Mouse (Mus musculus): Measurements from ENCODE around the gene Dhx37. TPM values are rescaled to one million over a fixed set of nuclear protein-coding genes. Genes with fewer than 3 reads are reported as not detected.
"Not testable (repeated sequence)": the region's sequence is repeated elsewhere in the genome, so short reads cannot be mapped to it uniquely, and the experiment has no call there.

Dhx37 gene
- polyA plus RNA-seq, 1 experiment from 2014 or later, result 13.3 TPM

DNA sequence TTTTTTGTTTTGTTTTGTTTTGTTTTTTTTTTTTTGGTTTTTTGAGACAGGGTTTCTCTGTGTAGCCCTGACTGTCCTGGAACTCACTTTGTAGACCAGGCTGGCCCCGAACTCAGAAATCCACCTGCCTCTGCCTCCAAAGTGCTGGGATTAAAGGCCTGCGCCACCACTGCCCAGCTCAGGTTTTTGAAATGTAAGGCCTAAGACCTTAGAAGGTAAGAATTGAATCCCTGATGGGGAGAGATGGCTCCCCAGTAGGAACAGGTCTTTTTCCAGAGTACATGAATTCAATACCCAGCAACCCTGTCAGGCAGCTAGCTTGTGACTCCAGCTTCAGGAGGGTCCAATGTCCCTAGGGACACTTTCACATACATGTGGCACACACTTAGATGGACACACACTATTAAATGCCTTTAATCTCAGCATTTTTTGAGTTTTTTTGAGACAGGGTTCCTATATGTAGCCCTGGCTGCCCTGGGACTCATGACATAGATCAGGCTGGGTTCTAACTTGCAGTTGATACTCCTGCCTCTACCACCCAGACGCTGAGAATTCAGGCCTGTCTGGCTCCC, 42.9 kb downstream of the Dhx37 start:
- H3K4me2 ChIP-seq, result no peak overlapping the region
- peak overlapping the region; percentile 100 for H3K27ac ChIP-seq (ENCODE audit: low read depth)
- no peak for DNase-seq
- H3K9me3 ChIP-seq (ENCODE audit: low read depth, low read length), result no peaks in the 10 kb centered on the region
- WGBS, result 84% methylated on average over 3 of the region's 3 CpGs
- no peak for ATAC-seq (ENCODE audit: insufficient read depth)
- H3K9ac ChIP-seq, result no peak overlapping the region
- H3K36me3 ChIP-seq (ENCODE audit: insufficient read depth), result peaks cover 9% of the 10 kb centered on the region
- no peaks in the 10 kb centered on the region for H3K27me3 ChIP-seq (ENCODE audit: insufficient read depth, low read length)
- H3K4me3 ChIP-seq (ENCODE audit: low read depth, low read length), result no peak overlapping the region
- no peak for TF ChIP-seq CTCF (IDR thresholded peaks at IDR 0.05; ENCODE audit: low read depth)
- peaks cover 16% of the 10 kb centered on the region for H3K4me1 ChIP-seq (ENCODE audit: insufficient read depth)

DNA sequence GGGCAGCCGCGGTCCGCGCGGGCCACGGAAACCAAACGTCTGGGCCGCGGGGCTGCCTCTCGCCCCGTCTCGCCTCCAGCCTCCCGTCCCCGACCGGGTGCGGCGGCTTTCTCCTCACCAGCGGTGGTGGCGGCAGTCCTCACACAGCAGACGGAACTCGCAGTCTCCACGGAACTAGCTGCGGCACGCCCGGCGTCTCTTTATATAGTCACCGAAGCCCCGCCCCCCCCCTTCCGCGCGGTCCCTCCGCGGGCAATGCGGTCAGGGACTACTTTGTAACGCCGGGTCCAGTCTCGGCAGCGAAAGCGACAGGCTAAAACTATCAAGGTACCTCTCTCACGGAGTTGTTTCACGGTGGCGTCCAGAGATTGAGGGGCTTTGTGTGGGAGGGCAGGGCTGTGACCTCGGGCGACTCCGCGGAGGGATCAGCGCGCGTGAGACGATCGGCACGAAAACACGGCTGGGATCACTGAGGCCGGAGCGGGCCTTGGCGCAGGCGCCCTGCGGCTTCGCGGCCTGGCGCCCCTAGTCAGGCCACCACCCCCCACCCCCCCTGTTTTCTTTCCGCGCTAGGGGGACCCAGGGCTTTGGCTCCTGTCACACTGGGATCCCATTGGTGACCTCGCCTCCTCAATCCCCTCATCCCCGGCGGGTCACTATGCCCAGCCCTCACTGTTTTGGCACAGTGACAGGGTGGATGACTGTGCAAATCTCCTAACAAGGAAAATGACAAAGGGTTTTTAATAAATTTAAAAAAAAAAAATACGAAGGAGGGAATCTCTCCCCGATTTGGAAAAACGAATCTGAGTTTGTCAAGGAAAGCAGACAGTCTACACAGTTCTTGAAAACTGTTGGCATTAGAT, 44.1 kb downstream of the Dhx37 start, which contains the start of gene Ubc:
Gene Ubc (minus strand): TSS at position 624 of the 863 bp plus-strand sequence.
- peak within 1 kb of the TSS; percentile 99 for H3K9ac ChIP-seq
- peak within 1 kb of the TSS; percentile 80 for H3K4me2 ChIP-seq
- peak within 1 kb of the TSS; percentile 100 for H3K27ac ChIP-seq (ENCODE audit: low read depth)
- peaks cover 21% of the 10 kb centered on the region for H3K36me3 ChIP-seq (ENCODE audit: insufficient read depth)
- no peaks in the 10 kb centered on the region for H3K27me3 ChIP-seq (ENCODE audit: insufficient read depth, low read length)
- peak; percentile 94 for DNase-seq
- no peaks in the 10 kb centered on the region for H3K9me3 ChIP-seq (ENCODE audit: low read depth, low read length)
- H3K4me1 ChIP-seq (ENCODE audit: insufficient read depth), result peaks cover 16% of the 10 kb centered on the region
- no peak for TF ChIP-seq CTCF (IDR thresholded peaks at IDR 0.05; ENCODE audit: low read depth)
- ATAC-seq (ENCODE audit: insufficient read depth), result peak; percentile 59
- H3K4me3 ChIP-seq (ENCODE audit: low read depth, low read length), result peak within 1 kb of the TSS; percentile 100
- WGBS, result under 1% methylated on average over 69 of the region's 69 CpGs

DNA sequence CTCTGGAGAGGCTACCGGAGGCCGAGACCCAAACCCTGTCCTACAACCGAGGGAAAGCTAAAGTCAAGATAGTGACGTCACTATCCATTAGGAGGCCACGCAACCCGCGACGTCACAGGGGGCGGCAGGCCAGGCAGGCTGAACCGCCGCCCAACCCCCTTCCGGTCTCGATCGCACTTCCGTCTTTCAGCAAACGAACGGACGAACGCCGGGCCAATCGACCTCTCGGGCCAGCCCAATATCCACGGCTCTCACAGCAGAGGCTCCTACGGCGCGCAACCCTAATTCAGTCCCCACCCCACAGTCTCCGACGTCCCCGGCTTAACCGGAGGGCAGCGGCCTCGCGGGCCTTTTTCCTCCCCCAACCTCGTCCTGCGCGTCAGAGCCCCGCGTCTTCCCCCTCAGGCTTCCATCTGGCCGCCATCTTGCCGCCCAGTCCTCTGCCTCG, 44.8 kb downstream of the Dhx37 start, which contains the start of gene Gm10382:
Gene Gm10382 (plus strand): TSS at position 192 of the 448 bp plus-strand sequence.
- peak within 1 kb of the TSS; percentile 99 for H3K9ac ChIP-seq

DNA sequence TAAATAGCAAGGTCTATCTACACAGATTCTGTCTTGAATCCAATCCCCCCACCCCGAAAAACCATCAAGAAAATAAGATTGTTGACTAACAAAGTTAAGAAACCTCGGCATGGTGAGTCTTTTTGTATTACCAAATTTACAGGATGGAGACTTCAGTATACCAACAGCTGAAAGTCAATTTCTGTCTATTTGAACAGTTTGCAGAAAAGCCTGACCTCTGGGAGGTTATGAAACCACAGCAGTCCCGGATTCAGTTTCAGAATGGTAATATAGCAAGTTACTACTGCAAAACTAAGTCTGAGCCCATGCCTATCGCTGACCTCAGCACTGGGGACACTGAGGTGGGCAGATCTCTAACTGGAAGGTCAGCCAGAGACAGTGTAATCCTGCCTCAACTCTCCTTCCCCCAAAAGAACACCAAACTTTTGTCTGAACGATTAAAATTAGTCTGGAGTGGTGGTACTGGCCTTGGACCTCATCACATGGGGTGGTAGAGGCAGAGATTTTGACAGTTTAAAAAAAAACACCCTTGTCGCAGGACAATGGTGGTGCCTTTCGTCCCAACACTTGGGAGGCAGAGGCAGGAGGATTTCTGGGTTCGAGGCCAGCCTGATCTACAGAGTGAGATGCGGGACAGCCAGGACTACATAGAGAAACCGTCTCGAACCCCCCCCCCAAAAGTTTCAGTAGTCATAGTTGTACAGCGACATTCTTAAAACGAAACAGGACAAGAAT, 45.4 kb downstream of the Dhx37 start:
- Histone ChIP-seq H3K27ac (ENCODE audit: low read depth) (peak overlapping the region; percentile 98), H3K9me3 (ENCODE audit: low read depth, low read length) (no peaks in the 10 kb centered on the region), H3K4me2 (peak overlapping the region; percentile 80), H3K4me3 (ENCODE audit: low read depth, low read length) (peak overlapping the region; percentile 100), H3K36me3 (ENCODE audit: insufficient read depth) (peaks cover 34% of the 10 kb centered on the region), H3K9ac (peak overlapping the region; percentile 99), H3K4me1 (ENCODE audit: insufficient read depth) (peaks cover 10% of the 10 kb centered on the region), H3K27me3 (ENCODE audit: insufficient read depth, low read length) (no peaks in the 10 kb centered on the region)
- no peak for TF ChIP-seq CTCF (IDR thresholded peaks at IDR 0.05; ENCODE audit: low read depth)
- DNase-seq, result no peak
- WGBS, result 16% methylated on average over 13 of the region's 13 CpGs
- ATAC-seq (ENCODE audit: insufficient read depth), result no peak

More for the DNA sequence above, 44.8 kb downstream of the Dhx37 start, which contains the start of gene Gm10382:
- peak; percentile 18; the same call in 1 of the 2 replicates for ATAC-seq (ENCODE audit: insufficient read depth)
- H3K36me3 ChIP-seq (ENCODE audit: insufficient read depth), result peaks cover 28% of the 10 kb centered on the region
- WGBS, result under 1% methylated on average over 41 of the region's 41 CpGs
- H3K4me3 ChIP-seq (ENCODE audit: low read depth, low read length), result peak within 1 kb of the TSS; percentile 100
- DNase-seq, result peak; percentile 89
- peaks cover 16% of the 10 kb centered on the region for H3K4me1 ChIP-seq (ENCODE audit: insufficient read depth)
- peak within 1 kb of the TSS; percentile 98 for H3K27ac ChIP-seq (ENCODE audit: low read depth)
- no peaks in the 10 kb centered on the region for H3K9me3 ChIP-seq (ENCODE audit: low read depth, low read length)
- TF ChIP-seq CTCF (IDR thresholded peaks at IDR 0.05; ENCODE audit: low read depth), result no peak
- peak within 1 kb of the TSS; percentile 80 for H3K4me2 ChIP-seq
- no peaks in the 10 kb centered on the region for H3K27me3 ChIP-seq (ENCODE audit: insufficient read depth, low read length)

DNA sequence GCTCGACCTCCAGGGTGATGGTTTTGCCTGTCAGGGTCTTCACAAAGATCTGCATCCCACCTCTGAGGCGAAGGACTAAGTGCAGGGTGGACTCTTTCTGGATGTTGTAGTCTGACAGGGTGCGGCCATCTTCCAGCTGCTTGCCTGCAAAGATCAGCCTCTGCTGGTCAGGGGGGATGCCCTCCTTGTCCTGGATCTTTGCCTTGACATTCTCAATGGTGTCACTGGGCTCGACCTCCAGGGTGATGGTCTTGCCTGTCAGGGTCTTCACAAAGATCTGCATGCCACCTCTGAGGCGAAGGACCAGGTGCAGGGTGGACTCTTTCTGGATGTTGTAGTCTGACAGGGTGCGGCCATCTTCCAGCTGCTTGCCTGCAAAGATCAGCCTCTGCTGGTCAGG, 46.6 kb downstream of the Dhx37 start:
- not testable (repeated sequence) for H3K4me2 ChIP-seq; H3K27me3 ChIP-seq (ENCODE audit: insufficient read depth, low read length); ATAC-seq (ENCODE audit: insufficient read depth); DNase-seq; H3K27ac ChIP-seq (ENCODE audit: low read depth); H3K9me3 ChIP-seq (ENCODE audit: low read depth, low read length); H3K9ac ChIP-seq; H3K4me3 ChIP-seq (ENCODE audit: low read depth, low read length); H3K4me1 ChIP-seq (ENCODE audit: insufficient read depth)
- 84% methylated on average over 4 of the region's 6 CpGs for WGBS
- peaks cover 35% of the 10 kb centered on the region for H3K36me3 ChIP-seq (ENCODE audit: insufficient read depth)

DNA sequence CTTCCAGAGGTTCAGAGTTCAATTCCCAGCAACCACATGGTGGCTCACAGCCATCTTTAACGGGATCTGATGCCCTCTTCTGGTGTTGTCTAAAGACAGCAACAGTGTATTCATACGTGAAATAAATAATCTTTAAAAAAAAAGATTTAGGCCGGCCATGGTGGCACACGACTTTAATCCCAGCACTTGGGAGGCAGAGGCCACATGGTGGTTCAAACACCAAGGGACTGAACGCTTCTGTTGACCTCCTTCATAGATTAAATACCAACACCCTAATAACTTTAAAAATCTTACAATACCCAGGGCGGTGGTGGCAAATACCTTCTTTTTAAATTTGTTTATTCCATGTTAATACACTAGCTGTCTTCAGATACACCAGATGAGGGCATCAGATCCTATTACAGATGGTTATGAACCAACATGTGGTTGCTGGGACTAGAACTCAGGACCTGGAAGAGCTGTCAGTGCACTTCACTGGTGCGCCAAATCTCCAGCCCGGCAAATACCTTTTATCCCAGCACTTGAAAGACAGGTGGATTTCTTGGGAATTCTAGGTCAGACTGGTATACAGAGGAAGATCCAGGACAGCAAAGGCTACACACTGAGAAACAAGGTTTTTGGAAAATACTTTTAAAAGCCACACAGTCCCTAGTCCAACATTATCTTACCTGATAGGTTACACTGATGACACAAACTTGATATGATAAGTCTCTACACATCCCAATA, 48.5 kb downstream of the Dhx37 start:
- no peak for TF ChIP-seq CTCF (IDR thresholded peaks at IDR 0.05; ENCODE audit: low read depth)
- DNase-seq (no peak), ATAC-seq (ENCODE audit: insufficient read depth) (no peak)
- Histone ChIP-seq H3K36me3 (ENCODE audit: insufficient read depth) (peaks cover 35% of the 10 kb centered on the region), H3K27me3 (ENCODE audit: insufficient read depth, low read length) (no peaks in the 10 kb centered on the region), H3K4me2 (no peak overlapping the region), H3K9ac (no peak overlapping the region), H3K9me3 (ENCODE audit: low read depth, low read length) (no peaks in the 10 kb centered on the region), H3K4me3 (ENCODE audit: low read depth, low read length) (no peak overlapping the region), H3K4me1 (ENCODE audit: insufficient read depth) (0 out of 2 replicates have a peak, but pooled peaks cover 4% of the 10 kb centered on the region), H3K27ac (ENCODE audit: low read depth) (no peak overlapping the region)
- 65% methylated on average over 8 of the region's 8 CpGs for WGBS

All from lung, embryonic 14.5 days (tissue).